Mouse (Mus musculus) neural tube, embryonic 11.5 days (tissue): ENCODE measurements around the gene Gm26992. TPM values are rescaled to one million over a fixed set of nuclear protein-coding genes. Genes with fewer than 3 reads are reported as not detected.

Experiments used
- ATAC-seq: fragments of 200-750 bp; cut with Nextera tagmentation; 2 replicates; pipeline ENCODE4 v1.8.0; 2017; ENCODE audit warnings: moderate number of reproducible peaks, mild to moderate bottlenecking, moderate TSS enrichment, moderate library complexity; ENCODE audit not compliant: insufficient read depth, low FRiP score, low TSS enrichment
- DNase-seq: peaks from one replicate; pipeline ENCODE4 v3.0.0-alpha.2; 2015; ENCODE audit warnings: low spot score
- H3K27ac ChIP-seq: fragments of 300-500 bp; sonication (generic); 2 replicates; pipeline ENCODE4 v1.5.1; 2014; ENCODE audit warnings: low read depth, mild to moderate bottlenecking, low read length
- H3K27me3 ChIP-seq: fragments of 300-500 bp; sonication (generic); 2 replicates; pipeline ENCODE4 v1.6.1; 2014; ENCODE audit warnings: mild to moderate bottlenecking, low read length, mixed read lengths; ENCODE audit not compliant: control insufficient read depth, insufficient read depth
- H3K36me3 ChIP-seq: fragments of 300-500 bp; sonication (generic); 2 replicates; pipeline ENCODE4 v1.6.1; 2014; ENCODE audit warnings: mild to moderate bottlenecking, low read length, moderate library complexity, mixed read lengths; ENCODE audit not compliant: control insufficient read depth, insufficient read depth
- H3K4me1 ChIP-seq: fragments of 300-500 bp; sonication (generic); 2 replicates; pipeline ENCODE4 v1.6.1; 2014; ENCODE audit warnings: low read length, mixed read lengths; ENCODE audit not compliant: control insufficient read depth, insufficient read depth
- H3K4me2 ChIP-seq: fragments of 300-500 bp; sonication (generic); 2 replicates; pipeline ENCODE4 v1.6.1; 2014; ENCODE audit warnings: low read depth, mild to moderate bottlenecking, moderate library complexity
- H3K4me3 ChIP-seq: fragments of 300-500 bp; sonication (generic); 2 replicates; pipeline ENCODE4 v1.5.1; 2014; ENCODE audit warnings: low read depth, low read length
- H3K9ac ChIP-seq: fragments of 300-500 bp; sonication (generic); 2 replicates; pipeline ENCODE4 v1.6.1; 2014; ENCODE audit warnings: mild to moderate bottlenecking, low read length
- H3K9me3 ChIP-seq: fragments of 300-500 bp; sonication (generic); 2 replicates; pipeline ENCODE4 v1.6.1; 2016; ENCODE audit warnings: low read length; ENCODE audit not compliant: control insufficient read depth
- WGBS: fragments of 180-500 bp; shearing (Covaris S2); extraction: QIAGEN DNeasy Blood & Tissue Kit; methylation state at CpG from one replicate; pipeline ENCODE4 v1.1.7; 2014; 5-methylcytosine and 5-hydroxymethylcytosine counted together
- polyA plus RNA-seq: library from polyadenylated mRNA; unstranded; fragments of >200 nt; fragmentation: Nextera tagmentation; extraction: Ambion mirVana; gene quantifications from 2 replicates; pipeline ENCODE4 v1.2.1, GENCODE M21; 2014

The Gm26992 gene
- polyA plus RNA-seq, 1 experiment from 2014 or later = not detected

DNA sequence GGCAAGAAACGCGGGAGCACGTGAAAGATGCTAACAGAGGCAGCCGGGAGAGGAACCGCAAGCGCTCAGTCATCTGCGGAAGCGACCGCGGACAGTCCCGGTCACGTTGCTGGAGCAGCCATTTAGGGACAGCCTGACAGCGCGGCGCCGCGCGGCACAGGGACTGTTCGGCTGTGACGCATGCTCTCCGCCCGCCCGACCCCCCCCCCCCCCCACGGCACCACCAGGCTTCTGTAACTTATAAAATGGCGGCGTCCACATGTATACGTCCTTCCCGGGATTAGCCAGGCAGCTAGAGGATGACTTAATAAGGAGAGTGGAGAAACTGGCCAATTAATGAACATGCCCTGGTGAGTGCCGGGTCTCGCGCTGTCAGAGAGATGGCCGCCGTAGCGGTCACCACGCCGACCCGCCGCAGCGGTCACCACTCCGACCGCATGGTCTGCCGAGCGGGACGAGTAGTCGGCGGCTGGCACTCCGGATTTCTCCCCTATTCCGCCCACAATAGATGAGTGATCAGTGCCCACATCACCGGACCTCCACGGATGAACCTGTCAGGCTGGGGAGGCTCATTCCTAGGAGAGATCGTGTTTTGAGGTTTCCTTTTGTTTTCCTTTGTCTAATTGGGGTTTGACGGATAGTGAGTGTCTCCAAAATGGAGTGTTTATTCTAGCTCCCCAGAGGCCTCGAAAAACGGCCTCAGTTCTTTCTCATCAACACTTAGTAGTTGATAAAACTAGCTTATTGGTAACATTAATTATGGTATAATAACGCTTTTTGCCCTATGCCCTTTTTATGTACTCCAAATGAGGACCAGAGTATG, 71.8 kb downstream of the Gm26992 start:
- WGBS = under 1% methylated on average over 46 of the region's 55 CpGs
- no peaks in the 10 kb centered on the region for H3K9me3 ChIP-seq
- H3K4me1 ChIP-seq = no peaks in the 10 kb centered on the region
- H3K27me3 ChIP-seq = no peaks in the 10 kb centered on the region
- peak; percentile 83 for DNase-seq
- peak overlapping the region; percentile 48 for H3K4me2 ChIP-seq
- peak overlapping the region; percentile 47 for H3K4me3 ChIP-seq
- H3K9ac ChIP-seq = peak overlapping the region; percentile 76
- H3K36me3 ChIP-seq = no peaks in the 10 kb centered on the region
- ATAC-seq = peak; percentile 99
- peak overlapping the region; percentile 89 for H3K27ac ChIP-seq

DNA sequence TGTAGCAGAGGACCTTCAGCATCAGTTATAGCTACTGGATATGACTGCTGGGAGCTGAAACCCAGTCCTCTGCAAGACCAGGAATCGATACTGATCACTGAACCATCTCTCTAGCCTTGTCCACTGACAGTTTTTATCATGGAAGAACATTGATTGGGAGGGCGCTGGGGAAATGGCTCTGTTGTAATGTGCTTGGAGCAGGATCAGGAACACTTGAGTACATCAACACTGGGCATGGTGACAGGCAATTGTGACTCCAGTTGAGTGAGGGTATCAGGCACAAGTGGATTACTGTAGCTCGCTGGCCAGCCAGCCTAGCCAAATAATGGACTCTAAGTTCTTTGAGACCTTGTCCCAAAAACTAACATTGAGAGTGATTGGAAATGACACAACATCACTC, 77.6 kb downstream of the Gm26992 start:
- Histone ChIP-seq H3K36me3 (no peaks in the 10 kb centered on the region), H3K27ac (no peak overlapping the region), H3K4me1 (no peaks in the 10 kb centered on the region), H3K4me3 (no peak overlapping the region), H3K9me3 (no peaks in the 10 kb centered on the region), H3K9ac (no peak overlapping the region), H3K4me2 (no peak overlapping the region), H3K27me3 (no peaks in the 10 kb centered on the region)
- no peak for DNase-seq
- WGBS = 95% methylated on average over 3 of the region's 3 CpGs
- no peak for ATAC-seq

DNA sequence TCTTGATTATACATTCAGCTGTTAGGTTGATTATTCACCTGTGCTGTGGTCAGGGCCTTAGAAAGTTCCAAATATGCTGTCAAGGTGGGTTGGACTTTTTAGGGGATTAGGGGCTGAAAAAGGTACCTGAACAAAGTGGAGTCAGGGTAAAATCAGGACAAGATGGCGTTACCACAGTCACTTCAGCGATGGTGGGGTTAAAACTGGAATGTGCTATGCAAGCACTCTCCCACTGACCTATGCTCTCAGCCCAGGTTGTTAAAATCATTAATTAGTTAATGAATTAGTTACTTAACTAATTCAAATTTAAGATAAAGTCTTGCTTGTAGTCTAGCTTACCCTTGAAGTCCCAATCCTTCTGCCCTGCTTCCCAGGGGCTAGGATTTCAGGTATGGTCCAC, 78.3 kb downstream of the Gm26992 start:
- Histone ChIP-seq H3K4me3 (no peak overlapping the region), H3K36me3 (no peaks in the 10 kb centered on the region), H3K27me3 (no peaks in the 10 kb centered on the region), H3K4me2 (no peak overlapping the region), H3K9me3 (no peaks in the 10 kb centered on the region), H3K27ac (no peak overlapping the region), H3K9ac (no peak overlapping the region), H3K4me1 (no peaks in the 10 kb centered on the region)
- DNase-seq (no peak), ATAC-seq (no peak)
- WGBS = 93% methylated on average over 2 of the region's 2 CpGs

DNA sequence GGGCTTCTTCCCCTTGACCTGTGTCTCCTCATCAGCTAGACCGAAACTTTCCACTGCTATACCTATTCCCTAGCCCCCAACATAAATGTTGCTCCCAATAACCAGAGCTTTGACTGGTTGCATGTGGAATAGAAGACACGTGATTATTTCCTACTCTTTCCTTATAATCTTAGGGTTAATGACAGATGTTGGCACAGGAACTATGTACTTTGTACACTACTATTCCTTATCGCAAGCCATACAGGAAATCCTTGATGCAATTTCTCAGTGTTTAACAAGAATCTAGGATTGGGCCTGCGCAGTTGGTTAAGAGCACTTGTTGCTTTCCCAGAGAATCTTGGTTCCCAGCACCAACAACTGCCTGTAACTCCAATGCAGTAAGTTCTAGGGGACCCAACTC, 86.4 kb downstream of the Gm26992 start:
- Histone ChIP-seq H3K27me3 (no peaks in the 10 kb centered on the region), H3K36me3 (no peaks in the 10 kb centered on the region), H3K9ac (no peak overlapping the region), H3K4me1 (no peaks in the 10 kb centered on the region), H3K9me3 (no peaks in the 10 kb centered on the region), H3K27ac (no peak overlapping the region), H3K4me3 (no peak overlapping the region), H3K4me2 (no peak overlapping the region)
- no peak for DNase-seq
- no peak for ATAC-seq
- 85% methylated on average over 4 of the region's 4 CpGs for WGBS

DNA sequence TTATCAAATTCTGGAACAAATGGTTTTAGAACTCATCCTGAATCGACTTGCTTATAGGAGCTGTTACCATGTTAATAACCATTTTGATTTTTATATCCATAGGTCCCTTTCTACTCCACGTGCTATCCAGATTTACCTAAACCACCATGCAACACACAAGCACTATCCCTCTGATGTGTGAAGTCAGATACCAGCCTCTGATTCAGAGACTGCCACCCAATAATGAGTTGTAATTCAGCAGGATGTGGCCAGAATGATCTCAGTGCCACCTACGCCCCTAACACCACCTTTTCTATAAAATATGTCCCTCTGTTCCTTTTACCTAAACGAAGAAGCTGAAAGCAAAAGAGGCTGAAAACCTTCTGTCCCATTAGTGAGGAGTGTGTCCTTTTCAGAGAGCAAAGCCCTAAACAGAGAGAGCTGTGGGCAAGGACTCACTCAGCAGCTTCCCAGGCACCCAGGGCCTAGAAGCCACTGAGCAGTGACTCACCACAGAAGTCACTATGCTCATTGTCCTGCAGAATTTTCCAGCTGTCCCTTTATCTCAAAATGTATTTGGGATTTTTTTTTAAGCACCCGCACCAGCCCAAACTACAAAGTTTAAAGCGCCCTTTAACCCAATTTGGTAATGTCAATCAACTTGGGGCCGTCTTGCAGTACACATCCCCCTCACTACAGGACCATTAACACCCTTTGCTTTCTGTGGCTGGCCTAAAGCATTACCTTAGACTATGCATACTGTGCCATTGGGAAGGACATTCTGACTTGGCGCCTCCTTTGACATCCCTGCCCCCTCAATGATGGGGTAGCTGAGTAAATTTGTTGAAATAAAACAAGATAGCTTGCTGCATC, 87.6 kb downstream of the Gm26992 start:
- 71% methylated on average over 8 of the region's 8 CpGs for WGBS

DNA sequence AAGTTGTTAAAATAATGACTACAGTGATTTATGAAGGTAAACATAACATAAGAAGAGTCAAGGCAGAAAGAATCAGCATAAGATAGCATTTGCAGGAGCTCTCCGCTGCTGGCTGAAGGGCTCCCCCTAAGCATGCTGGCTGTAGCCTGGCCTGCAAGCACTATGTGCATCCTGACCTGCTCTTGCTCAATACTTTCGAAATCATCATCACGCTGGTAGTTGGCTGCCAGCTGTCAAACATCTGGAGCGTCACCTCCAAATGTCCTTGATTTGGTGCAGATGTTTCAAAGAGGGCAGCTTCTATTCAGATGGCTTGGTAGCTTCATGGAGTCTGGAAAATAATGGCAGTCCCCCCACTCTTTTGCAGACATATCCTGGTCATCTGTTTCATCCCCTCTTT, 93.0 kb downstream of the Gm26992 start:
- Histone ChIP-seq H3K36me3 (no peaks in the 10 kb centered on the region), H3K4me1 (no peaks in the 10 kb centered on the region), H3K9me3 (no peaks in the 10 kb centered on the region), H3K4me3 (no peak overlapping the region), H3K9ac (no peak overlapping the region), H3K4me2 (no peak overlapping the region), H3K27ac (no peak overlapping the region), H3K27me3 (no peaks in the 10 kb centered on the region)
- WGBS = 60% methylated on average over 4 of the region's 4 CpGs
- DNase-seq (no peak), ATAC-seq (no peak)

More for the DNA sequence above, 87.6 kb downstream of the Gm26992 start:
- no peak overlapping the region for H3K27ac ChIP-seq
- no peak overlapping the region for H3K4me3 ChIP-seq
- no peak overlapping the region for H3K9ac ChIP-seq
- H3K4me2 ChIP-seq = no peak overlapping the region
- no peak for DNase-seq
- no peaks in the 10 kb centered on the region for H3K27me3 ChIP-seq
- ATAC-seq = no peak
- no peaks in the 10 kb centered on the region for H3K9me3 ChIP-seq
- no peaks in the 10 kb centered on the region for H3K36me3 ChIP-seq
- no peaks in the 10 kb centered on the region for H3K4me1 ChIP-seq

DNA sequence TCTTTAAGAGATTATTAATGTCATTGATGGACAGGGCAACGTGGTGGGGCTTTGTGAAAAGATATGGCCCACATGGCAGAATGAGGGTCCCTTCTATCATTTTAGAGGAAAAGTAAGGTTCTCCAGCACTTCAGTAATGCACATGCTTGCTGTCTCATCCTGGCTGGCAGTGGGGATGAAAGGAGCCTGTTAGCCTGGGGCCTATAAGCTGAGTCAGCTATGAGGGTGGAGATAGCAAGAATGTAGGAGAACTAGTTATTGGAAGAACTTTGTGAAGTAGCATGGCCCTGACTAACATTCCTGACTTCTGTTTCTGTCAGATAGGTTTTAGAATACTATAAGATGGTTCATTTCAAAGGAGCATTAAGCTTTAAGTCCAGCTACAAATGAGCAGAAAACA, 93.5 kb downstream of the Gm26992 start:
- no peak overlapping the region for H3K4me2 ChIP-seq
- WGBS = 73% methylated on average over 1 of the region's 1 CpGs
- H3K4me1 ChIP-seq = no peaks in the 10 kb centered on the region
- ATAC-seq (no peak), DNase-seq (no peak)
- no peak overlapping the region for H3K4me3 ChIP-seq
- H3K36me3 ChIP-seq = no peaks in the 10 kb centered on the region
- no peaks in the 10 kb centered on the region for H3K27me3 ChIP-seq
- no peaks in the 10 kb centered on the region for H3K9me3 ChIP-seq
- no peak overlapping the region for H3K27ac ChIP-seq
- H3K9ac ChIP-seq = no peak overlapping the region

DNA sequence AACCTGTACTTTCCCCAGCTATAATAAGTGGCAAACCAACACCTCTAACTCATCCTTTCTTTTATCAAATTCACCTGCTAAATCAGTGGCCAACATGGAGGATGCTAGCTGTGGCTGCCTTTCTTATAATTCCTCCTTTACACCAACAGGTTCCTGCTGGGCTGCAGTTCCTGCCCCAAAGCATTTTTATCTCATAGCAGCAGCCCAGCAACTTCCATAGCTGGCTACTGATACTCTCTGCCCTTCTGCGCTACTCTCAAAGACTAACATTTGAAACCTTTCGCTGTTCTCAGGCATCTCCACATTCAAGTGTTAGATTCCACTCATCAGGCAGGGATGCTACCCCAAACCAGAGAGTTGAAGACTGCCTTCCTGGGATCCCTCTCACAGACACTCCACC, 97.0 kb downstream of the Gm26992 start:
- Histone ChIP-seq H3K4me1 (no peaks in the 10 kb centered on the region), H3K27ac (no peak overlapping the region), H3K9me3 (no peaks in the 10 kb centered on the region), H3K4me3 (no peak overlapping the region), H3K9ac (no peak overlapping the region), H3K4me2 (no peak overlapping the region), H3K36me3 (no peaks in the 10 kb centered on the region), H3K27me3 (no peaks in the 10 kb centered on the region)
- WGBS = 92% methylated on average over 2 of the region's 2 CpGs
- DNase-seq (no peak), ATAC-seq (no peak)
